Mouse (Mus musculus): ENCODE results near the gene Wdr59. TPM values are rescaled to one million over a fixed set of nuclear protein-coding genes. Genes with fewer than 3 reads are reported as not detected.
"Not testable (repeated sequence)": the region's sequence is repeated elsewhere in the genome, so short reads cannot be mapped to it uniquely, and the experiment has no call there.

The Wdr59 gene
- total RNA-seq, 2 experiments from 2014 or later = 10.4 to 12.8 TPM

- no peak for DNase-seq
Observed at GRCm38 (mm10) chr8:111537765-111538158, 15.9 kb upstream of the Wdr59 start.

GRCm38 (mm10) chr8:111536978-111537764, 15.3 kb upstream of the Wdr59 start:
- DNase-seq = peak; percentile 43 to 45

GRCm38 (mm10) chr8:111536031-111536977, 14.4 kb upstream of the Wdr59 start, which contains the start of gene Znrf1:
Gene Znrf1 (plus strand): TSS chr8:111536097.
- peak; percentile 78 to 86 for DNase-seq

GRCm38 (mm10) chr8:111535491-111535890, 13.6 kb upstream of the Wdr59 start:
- DNase-seq = no peak

GRCm38 (mm10) chr8:111533503-111533902, 11.6 kb upstream of the Wdr59 start:
- no peak for DNase-seq

- no peak for DNase-seq
Observed at GRCm38 (mm10) chr8:111531621-111532020, 9.7 kb upstream of the Wdr59 start.

GRCm38 (mm10) chr8:111531191-111531590, 9.3 kb upstream of the Wdr59 start:
- no peak for DNase-seq

- no peak for DNase-seq
Observed at GRCm38 (mm10) chr8:111528071-111528470, 6.2 kb upstream of the Wdr59 start.

- no peak for DNase-seq
Observed at GRCm38 (mm10) chr8:111527149-111527548, 5.3 kb upstream of the Wdr59 start.

GRCm38 (mm10) chr8:111526403-111527024, 4.6 kb upstream of the Wdr59 start:
- DNase-seq = no peak

GRCm38 (mm10) chr8:111517466-111517865, 4.4 kb downstream of the Wdr59 start:
- no peak for DNase-seq

GRCm38 (mm10) chr8:111516451-111517035, 5.3 kb downstream of the Wdr59 start:
- no peak for DNase-seq

- DNase-seq = no peak
Observed at GRCm38 (mm10) chr8:111513446-111513845, 8.4 kb downstream of the Wdr59 start.

GRCm38 (mm10) chr8:111512941-111513340, 9.0 kb downstream of the Wdr59 start:
- no peak for DNase-seq

- no peak for DNase-seq
Observed at GRCm38 (mm10) chr8:111510401-111510800, 11.5 kb downstream of the Wdr59 start.

- no peak for DNase-seq
Observed at GRCm38 (mm10) chr8:111509278-111509677, 12.6 kb downstream of the Wdr59 start.

- no peak for DNase-seq
Observed at GRCm38 (mm10) chr8:111508566-111508965, 13.3 kb downstream of the Wdr59 start.

- DNase-seq = no peak
Observed at GRCm38 (mm10) chr8:111501724-111502464, 20.0 kb downstream of the Wdr59 start.

- DNase-seq = not testable (repeated sequence)
Observed at GRCm38 (mm10) chr8:111498249-111498648, 23.6 kb downstream of the Wdr59 start.

- no peak for DNase-seq
Observed at GRCm38 (mm10) chr8:111496326-111496725, 25.6 kb downstream of the Wdr59 start.

GRCm38 (mm10) chr8:111493176-111493575, 28.7 kb downstream of the Wdr59 start:
- DNase-seq = no peak

Data from adrenal gland, postnatal 36 days (tissue).